ENCODE assay signal across 20 mouse cellular contexts in genomic region chr8:79151644-79152043, GRCm38 (mm10).
"Had no signal": no experiment of that assay in that cellular context is flagged by ENCODE, and none has a peak within 500 bp of the region (broad histone marks: within the 10 kb centered on the region; RNA-seq: fewer than 3 reads in every experiment).

No protein-coding gene starts in this region.

- H3K4me3 ChIP-seq: limb, embryonic 10.5 days; limb, embryonic 13.5 days; liver, embryonic 12.5 days; liver, embryonic 15.5 days; lung, embryonic 15.5 days; megakaryocyte, embryonic 14.5 days; midbrain, embryonic 10.5 days; midbrain, embryonic 13.5 days had no signal

- DNase-seq: kidney, adult 18-20 months; kidney, adult 9 months; kidney, postnatal 14 days; kidney, postnatal 4 days; liver; lung, adult 18-20 months; lung, postnatal 10 days; lung, postnatal 36 days; right cerebral cortex, postnatal 25 days; thymus, adult 2 months; thymus, postnatal 14 days; thymus, postnatal 4 days had no signal

- H3K36me3 ChIP-seq: liver, embryonic 12.5 days; liver, embryonic 15.5 days had no signal

- H3K4me2 ChIP-seq: limb, embryonic 13.5 days; liver, embryonic 12.5 days; liver, embryonic 15.5 days; lung, embryonic 15.5 days; midbrain, embryonic 13.5 days had no signal

- H3K27me3 ChIP-seq: limb, embryonic 13.5 days; liver, embryonic 12.5 days; liver, embryonic 15.5 days; lung, embryonic 15.5 days; megakaryocyte, embryonic 14.5 days; midbrain, embryonic 13.5 days had no signal
